Mouse (Mus musculus) liver, embryonic 14.5 days (tissue): Measurements from ENCODE around the gene Hoxd3.

Source experiments
- CTCF ChIP-seq: IDR thresholded peaks from 2 replicates; pipeline ENCODE4 v1.5.1; 2016; ENCODE audit warnings: antibody characterized with exemption, low read depth, control low read depth
- EP300 ChIP-seq: IDR thresholded peaks from 2 replicates; pipeline ENCODE4 v1.6.1; 2016; ENCODE audit warnings: antibody characterized with exemption, low read depth

DNA sequence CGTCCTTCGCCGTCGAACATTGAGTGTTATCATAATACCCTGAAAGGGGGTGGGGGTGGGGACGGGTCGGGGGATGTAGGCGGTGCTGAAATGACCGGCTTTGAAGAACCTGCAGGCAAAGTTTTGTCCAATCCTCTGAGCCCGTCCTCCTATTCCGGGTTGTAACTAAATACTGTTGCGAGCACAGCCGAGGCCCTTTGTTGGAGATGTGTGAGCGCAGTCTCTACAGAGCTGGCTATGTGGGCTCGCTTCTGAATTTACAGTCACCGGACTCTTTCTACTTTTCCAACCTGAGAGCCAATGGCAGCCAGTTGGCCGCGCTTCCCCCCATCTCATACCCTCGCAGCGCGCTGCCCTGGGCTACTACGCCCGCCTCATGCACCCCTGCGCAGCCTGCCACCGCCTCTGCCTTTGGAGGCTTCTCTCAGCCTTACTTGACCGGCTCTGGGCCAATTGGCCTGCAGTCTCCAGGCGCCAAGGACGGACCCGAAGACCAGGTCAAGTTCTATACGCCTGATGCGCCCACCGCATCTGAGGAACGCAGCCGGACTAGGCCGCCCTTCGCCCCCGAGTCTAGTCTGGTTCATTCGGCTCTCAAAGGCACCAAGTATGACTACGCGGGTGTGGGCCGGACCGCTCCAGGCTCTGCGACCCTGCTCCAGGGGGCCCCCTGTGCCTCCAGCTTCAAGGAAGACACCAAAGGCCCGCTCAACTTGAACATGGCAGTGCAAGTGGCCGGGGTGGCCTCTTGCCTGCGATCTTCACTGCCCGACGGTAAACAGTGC is 36.7 kb upstream of the Hoxd3 start, which contains the start of gene Hoxd12:
- TF ChIP-seq CTCF (no peak), EP300 (no peak)
